ENCODE assay signal across 9 mouse cellular contexts in genomic region chr11:100355151-100355951, GRCm38 (mm10). TPM values are rescaled to one million over a fixed set of nuclear protein-coding genes. Genes with fewer than 3 reads are reported as not detected.
A peak's percentile ranks its signal among the peaks of the same experiment; 100 is the strongest.
DNase-seq lines count a peak whose midpoint lies in the region; ATAC-seq and TF ChIP-seq lines count a peak whose summit lies in the region.
"Had no signal": no experiment of that assay in that cellular context is flagged by ENCODE, and none has a peak within 500 bp of the region (broad histone marks: within the 10 kb centered on the region; RNA-seq: fewer than 3 reads in every experiment).

No protein-coding gene starts in this region.

- peak overlapping the region; percentile 61; the same call in 1 of the 2 replicates for H3K27ac ChIP-seq in cerebellum, adult 2 months (ENCODE audit: insufficient read depth, low read length)
- H3K27ac ChIP-seq in heart, embryonic 12.5 days (ENCODE audit: poor library complexity, severe bottlenecking): no peak overlapping the region
- H3K27ac ChIP-seq in liver, postnatal 0 days (ENCODE audit: low read depth): no peak overlapping the region
- peak overlapping the region; percentile 96 for H3K27ac ChIP-seq in olfactory bulb, adult 2 months (ENCODE audit: insufficient read depth, low read depth, low read length)

- no peak for TF ChIP-seq POLR2A in cerebellum, adult 2 months (IDR thresholded peaks at IDR 0.05; ENCODE audit: borderline replicate concordance, insufficient read depth, low read length)
- 0 out of 2 replicates have a peak, but pooled peaks have one; percentile 31 for TF ChIP-seq POLR2A in olfactory bulb, adult 2 months (IDR thresholded peaks at IDR 0.05; ENCODE audit: insufficient read depth, low read depth, low read length)

- peak overlapping the region; percentile 76 for H3K4me3 ChIP-seq in cerebellum, adult 2 months (replicated peaks; ENCODE audit: insufficient read depth, low read depth, low read length)
- peak overlapping the region; percentile 67 for H3K4me3 ChIP-seq in heart, embryonic 12.5 days
- H3K4me3 ChIP-seq in liver, postnatal 0 days (ENCODE audit: low read depth, low read length): peak overlapping the region; percentile 64
- H3K4me3 ChIP-seq in olfactory bulb, adult 2 months (ENCODE audit: insufficient read depth, low read depth, low read length): peak overlapping the region; percentile 78

- under 1% methylated on average over 54 of the region's 54 CpGs for WGBS in cerebellum, adult 2 months
- 2% methylated on average over 54 of the region's 54 CpGs for WGBS in heart, embryonic 12.5 days
- 1% methylated on average over 50 of the region's 54 CpGs for WGBS in liver, postnatal 0 days (ENCODE audit: insufficient replicate concordance)
- under 1% methylated on average over 54 of the region's 54 CpGs for WGBS in olfactory bulb, adult 2 months

- peaks cover 3% of the 10 kb centered on the region; the same call in 1 of the 2 replicates for H3K4me1 ChIP-seq in cerebellum, adult 2 months (ENCODE audit: control insufficient read depth, insufficient read depth, low read length)
- H3K4me1 ChIP-seq in heart, embryonic 12.5 days (replicated peaks): peaks cover 15% of the 10 kb centered on the region; the same call in 1 of the 2 replicates
- H3K4me1 ChIP-seq in liver, postnatal 0 days (ENCODE audit: insufficient read depth): peaks cover 4% of the 10 kb centered on the region; the same call in 1 of the 2 replicates
- H3K4me1 ChIP-seq in olfactory bulb, adult 2 months (ENCODE audit: control insufficient read depth, insufficient read depth, low read length): peaks cover 36% of the 10 kb centered on the region

- ATAC-seq in heart, embryonic 12.5 days (ENCODE audit: insufficient number of reproducible peaks, low FRiP score): peak; percentile 49
- peak; percentile 38 for ATAC-seq in liver, postnatal 0 days
- no peak for ATAC-seq in erythroid progenitor cell, adult 5-6 weeks (replicated peaks; ENCODE audit: low FRiP score, poor library complexity, severe bottlenecking)

- TF ChIP-seq CTCF in cerebellum, adult 2 months (IDR thresholded peaks at IDR 0.05; ENCODE audit: borderline replicate concordance, insufficient read depth, low read depth, low read length): no peak
- no peak for TF ChIP-seq CTCF in liver, postnatal 0 days (IDR thresholded peaks at IDR 0.05; ENCODE audit: low read depth)
- TF ChIP-seq CTCF in olfactory bulb, adult 2 months (IDR thresholded peaks at IDR 0.05; ENCODE audit: insufficient read depth, low read depth, low read length): no peak

- H3K36me3 ChIP-seq in heart, embryonic 12.5 days: no peaks in the 10 kb centered on the region
- no peaks in the 10 kb centered on the region for H3K36me3 ChIP-seq in liver, postnatal 0 days (replicated peaks; ENCODE audit: insufficient read depth, low read length)

- H3K4me2 ChIP-seq in heart, embryonic 12.5 days: peak overlapping the region; percentile 99
- peak overlapping the region; percentile 87 for H3K4me2 ChIP-seq in liver, postnatal 0 days (ENCODE audit: low read depth, low read length)

- H3K9me3 ChIP-seq in heart, embryonic 12.5 days (replicated peaks): no peaks in the 10 kb centered on the region
- no peaks in the 10 kb centered on the region for H3K9me3 ChIP-seq in liver, postnatal 0 days (ENCODE audit: low read length)

- peak; percentile 33 for DNase-seq in urinary bladder, postnatal 14 days (ENCODE audit: low spot score)
- no peak for DNase-seq in urinary bladder, postnatal 10 days (ENCODE audit: low spot score)
- DNase-seq in cerebellum, adult 2 months: peak; percentile 50 to 53
- peak; percentile 52 to 61 for DNase-seq in kidney, postnatal 25 days
- peak; percentile 57 for DNase-seq in liver, postnatal 0 days

- no peak for TF ChIP-seq EP300 in liver, postnatal 0 days (IDR thresholded peaks at IDR 0.05; ENCODE audit: low read depth)

- no peaks in the 10 kb centered on the region for H3K27me3 ChIP-seq in cerebellum, adult 2 months (ENCODE audit: control insufficient read depth, insufficient read depth, low read length)
- H3K27me3 ChIP-seq in heart, embryonic 12.5 days (replicated peaks): peaks cover 59% of the 10 kb centered on the region
- H3K27me3 ChIP-seq in liver, postnatal 0 days (ENCODE audit: insufficient read depth, low read length): peaks cover 75% of the 10 kb centered on the region

- H3K9ac ChIP-seq in heart, embryonic 12.5 days: peak overlapping the region; percentile 76
- peak overlapping the region; percentile 32 for H3K9ac ChIP-seq in liver, postnatal 0 days (replicated peaks)

RNA-seq across cellular contexts. Expression of gene Hap1, which starts 0.6 kb away (rescaled TPM):
- polyA plus RNA-seq in cerebellum, adult 2 months (2012; rRNA removed): 105 and 107 TPM in 2 replicates
- polyA plus RNA-seq in heart, embryonic 12.5 days (2016; fragmentation: Nextera tagmentation; extraction: Ambion mirVana): 11.1 and 12.3 TPM in 2 replicates
- 0.78 and 0.81 TPM in 2 replicates for polyA plus RNA-seq in liver, postnatal 0 days (2015; fragmentation: Nextera tagmentation; extraction: Ambion mirVana)
- not detected in 2 replicates for polyA plus RNA-seq in olfactory bulb, adult 2 months (2012; ENCODE audit: insufficient read depth, insufficient read length, low replicate concordance, missing spikeins)
- not detected in 2 replicates for total RNA-seq in erythroid progenitor cell, adult 5-6 weeks (2015; ENCODE audit: low replicate concordance)
- total RNA-seq in erythroid progenitor cell, adult 5-6 weeks (2017; ENCODE audit: low replicate concordance): 0.13 TPM in 1 of 2 replicates, not detected in the other

RNA-seq across cellular contexts. Expression of gene Gast, which starts 21.1 kb away (rescaled TPM):
- not detected in 2 replicates for polyA plus RNA-seq in cerebellum, adult 2 months (2012; rRNA removed)
- polyA plus RNA-seq in heart, embryonic 12.5 days (2016; fragmentation: Nextera tagmentation; extraction: Ambion mirVana): not detected in 2 replicates
- polyA plus RNA-seq in liver, postnatal 0 days (2015; fragmentation: Nextera tagmentation; extraction: Ambion mirVana): not detected in 2 replicates
- not detected in 2 replicates for polyA plus RNA-seq in olfactory bulb, adult 2 months (2012; ENCODE audit: insufficient read depth, insufficient read length, low replicate concordance, missing spikeins)
- total RNA-seq in erythroid progenitor cell, adult 5-6 weeks (2015; ENCODE audit: low replicate concordance): not detected in 2 replicates
- total RNA-seq in erythroid progenitor cell, adult 5-6 weeks (2017; ENCODE audit: low replicate concordance): not detected in 2 replicates
- polyA plus RNA-seq: frontal cortex, adult 2 months had no signal

RNA-seq across cellular contexts. Expression of gene Eif1, which starts 35.7 kb away (rescaled TPM):
- polyA plus RNA-seq in cerebellum, adult 2 months (2012; rRNA removed): 430 and 502 TPM in 2 replicates
- polyA plus RNA-seq in heart, embryonic 12.5 days (2016; fragmentation: Nextera tagmentation; extraction: Ambion mirVana): 1,467 and 1,522 TPM in 2 replicates
- 1,752 and 1,956 TPM in 2 replicates for polyA plus RNA-seq in liver, postnatal 0 days (2015; fragmentation: Nextera tagmentation; extraction: Ambion mirVana)
- polyA plus RNA-seq in olfactory bulb, adult 2 months (2012; ENCODE audit: insufficient read depth, insufficient read length, low replicate concordance, missing spikeins): not detected in 2 replicates
- total RNA-seq in erythroid progenitor cell, adult 5-6 weeks (2015; ENCODE audit: low replicate concordance): 1,616 and 1,886 TPM in 2 replicates
- 389 and 952 TPM in 2 replicates for total RNA-seq in erythroid progenitor cell, adult 5-6 weeks (2017; ENCODE audit: low replicate concordance)

RNA-seq across cellular contexts. Expression of gene Jup, which starts 42.2 kb away (rescaled TPM):
- 127 and 162 TPM in 2 replicates for polyA plus RNA-seq in cerebellum, adult 2 months (2012; rRNA removed)
- polyA plus RNA-seq in heart, embryonic 12.5 days (2016; fragmentation: Nextera tagmentation; extraction: Ambion mirVana): 107 and 109 TPM in 2 replicates
- polyA plus RNA-seq in liver, postnatal 0 days (2015; fragmentation: Nextera tagmentation; extraction: Ambion mirVana): 17.5 and 18.9 TPM in 2 replicates
- polyA plus RNA-seq in olfactory bulb, adult 2 months (2012; ENCODE audit: insufficient read depth, insufficient read length, low replicate concordance, missing spikeins): not detected in 2 replicates
- total RNA-seq in erythroid progenitor cell, adult 5-6 weeks (2015; ENCODE audit: low replicate concordance): 7.2 and 10.1 TPM in 2 replicates
- 1.9 and 5.5 TPM in 2 replicates for total RNA-seq in erythroid progenitor cell, adult 5-6 weeks (2017; ENCODE audit: low replicate concordance)

RNA-seq across cellular contexts. Expression of gene P3h4, which starts 59.3 kb away (rescaled TPM):
- 17.6 and 19.6 TPM in 2 replicates for polyA plus RNA-seq in cerebellum, adult 2 months (2012; rRNA removed)
- 69.7 and 78.3 TPM in 2 replicates for polyA plus RNA-seq in heart, embryonic 12.5 days (2016; fragmentation: Nextera tagmentation; extraction: Ambion mirVana)
- polyA plus RNA-seq in liver, postnatal 0 days (2015; fragmentation: Nextera tagmentation; extraction: Ambion mirVana): 3.4 and 4.6 TPM in 2 replicates
- not detected in 2 replicates for polyA plus RNA-seq in olfactory bulb, adult 2 months (2012; ENCODE audit: insufficient read depth, insufficient read length, low replicate concordance, missing spikeins)
- total RNA-seq in erythroid progenitor cell, adult 5-6 weeks (2015; ENCODE audit: low replicate concordance): not detected in 2 replicates
- not detected in 2 replicates for total RNA-seq in erythroid progenitor cell, adult 5-6 weeks (2017; ENCODE audit: low replicate concordance)

Comparison
In these comparisons a context has a peak if more than half of its experiments do, and no peak if none do; other contexts are left out.
1. H3K27ac ChIP-seq: peak in cerebellum, adult 2 months (single experiment) and olfactory bulb, adult 2 months (single experiment); none in heart, embryonic 12.5 days (single experiment) and liver, postnatal 0 days (single experiment).
2. Peak in every context shown above with its lines, with median percentiles within 50 percentile points of each other: H3K4me3 ChIP-seq.